Mouse (Mus musculus) neural tube, embryonic 10.5 days (tissue): Measurements from ENCODE around the gene Pkn2.
A peak's percentile ranks its signal among the peaks of the same experiment; 100 is the strongest.

ENCODE experiments used
- DNase-seq: peaks from one replicate; pipeline ENCODE4 v3.0.0-alpha.2; 2017; ENCODE audit warnings: low spot score; ENCODE audit errors: extremely low spot score

The Pkn2 gene

DNA sequence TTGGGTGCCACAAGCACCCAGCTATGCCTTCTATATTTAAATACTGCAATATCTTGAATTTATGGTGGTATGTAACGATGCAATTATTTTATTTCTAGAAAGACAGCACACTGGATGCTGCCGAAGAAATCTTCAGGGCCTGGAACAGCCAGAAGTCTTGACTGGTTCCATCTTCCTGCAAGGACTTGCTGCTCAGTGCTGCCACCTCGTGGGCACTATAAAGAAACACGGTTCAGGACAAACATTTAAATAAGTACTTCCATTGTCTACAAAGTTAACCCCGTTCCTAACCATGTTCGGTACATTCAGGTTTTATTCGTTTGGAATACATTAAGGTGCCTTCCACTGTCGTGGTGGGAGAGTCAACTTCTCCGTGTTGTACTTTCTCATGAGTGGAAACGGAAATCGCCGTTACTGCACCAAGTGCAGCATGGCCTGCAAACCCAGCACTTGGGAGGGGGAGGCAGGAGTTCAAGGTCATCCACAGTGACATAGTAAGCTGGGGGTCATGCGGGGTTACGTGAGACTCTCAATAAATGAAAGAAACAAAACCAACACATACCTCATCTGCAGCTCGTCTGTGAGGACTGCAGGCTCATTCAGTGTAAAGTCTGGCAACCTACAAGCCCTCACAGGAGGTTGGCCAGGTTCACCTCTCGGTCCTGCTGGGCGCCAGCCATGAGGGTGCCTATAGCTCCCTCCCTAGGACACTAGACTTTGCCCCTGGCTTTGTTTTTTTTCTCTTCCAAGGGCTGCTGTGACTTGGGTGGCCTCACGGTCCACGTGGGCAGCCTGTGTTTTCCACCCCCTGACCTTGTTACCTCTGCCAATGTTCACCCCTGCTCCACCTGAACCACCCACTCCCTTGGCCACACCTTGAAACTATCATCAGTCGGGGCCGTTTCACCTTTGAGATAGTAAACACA is 137.6 kb downstream of the Pkn2 start:
- DNase-seq = peak; percentile 45
